Mouse (Mus musculus): ENCODE data around the gene Muc13.

Muc13 gene

DNA sequence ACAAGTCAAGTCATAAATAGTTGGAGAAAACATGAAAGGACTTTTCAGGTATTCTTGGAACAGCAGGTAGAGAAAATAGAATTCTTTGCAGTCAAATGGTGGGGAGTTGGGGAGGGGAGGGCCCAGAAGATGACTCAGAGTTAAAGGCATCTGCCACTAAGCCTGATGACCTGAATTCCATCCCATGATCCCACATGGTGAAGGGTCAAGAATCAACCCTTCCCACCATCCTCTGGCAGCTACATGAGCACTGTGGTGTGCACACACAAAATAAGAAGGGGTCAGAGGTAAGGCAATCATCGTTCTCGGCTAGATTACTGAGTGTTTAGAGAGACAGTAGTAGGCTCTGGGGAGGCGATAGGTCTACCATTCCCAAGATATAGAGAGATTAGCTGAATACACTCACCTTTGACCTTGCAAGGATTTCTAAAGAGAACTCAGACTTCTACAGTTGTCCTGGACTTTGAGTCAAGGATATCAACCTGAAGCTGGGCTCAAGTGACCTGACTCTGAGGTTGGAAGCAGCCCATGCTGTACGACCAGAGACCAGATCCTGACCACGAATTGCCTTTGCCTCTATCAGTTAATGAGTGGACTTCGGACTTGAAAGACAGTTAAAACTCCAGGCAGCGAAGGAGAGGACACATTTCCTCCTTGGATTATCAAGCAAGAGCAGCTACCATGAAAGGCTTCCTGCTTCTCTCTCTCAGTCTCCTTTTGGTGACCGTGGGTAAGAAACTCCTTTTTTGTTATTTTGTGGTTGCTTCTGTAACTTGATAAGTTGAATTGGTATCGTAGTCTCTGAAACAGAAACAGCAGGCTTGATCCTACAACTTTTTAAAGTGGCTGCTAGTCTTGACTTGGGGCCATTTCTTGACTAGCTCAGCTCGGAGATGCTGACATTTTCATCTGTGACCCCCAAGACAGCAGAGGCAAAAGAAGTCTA is at the start of gene Muc13:
TSS of gene Muc13 (plus strand) at position 192 of the 946 bp plus-strand sequence.
- no peak for DNase-seq (ENCODE audit: low spot score in 2 of 2)

DNA sequence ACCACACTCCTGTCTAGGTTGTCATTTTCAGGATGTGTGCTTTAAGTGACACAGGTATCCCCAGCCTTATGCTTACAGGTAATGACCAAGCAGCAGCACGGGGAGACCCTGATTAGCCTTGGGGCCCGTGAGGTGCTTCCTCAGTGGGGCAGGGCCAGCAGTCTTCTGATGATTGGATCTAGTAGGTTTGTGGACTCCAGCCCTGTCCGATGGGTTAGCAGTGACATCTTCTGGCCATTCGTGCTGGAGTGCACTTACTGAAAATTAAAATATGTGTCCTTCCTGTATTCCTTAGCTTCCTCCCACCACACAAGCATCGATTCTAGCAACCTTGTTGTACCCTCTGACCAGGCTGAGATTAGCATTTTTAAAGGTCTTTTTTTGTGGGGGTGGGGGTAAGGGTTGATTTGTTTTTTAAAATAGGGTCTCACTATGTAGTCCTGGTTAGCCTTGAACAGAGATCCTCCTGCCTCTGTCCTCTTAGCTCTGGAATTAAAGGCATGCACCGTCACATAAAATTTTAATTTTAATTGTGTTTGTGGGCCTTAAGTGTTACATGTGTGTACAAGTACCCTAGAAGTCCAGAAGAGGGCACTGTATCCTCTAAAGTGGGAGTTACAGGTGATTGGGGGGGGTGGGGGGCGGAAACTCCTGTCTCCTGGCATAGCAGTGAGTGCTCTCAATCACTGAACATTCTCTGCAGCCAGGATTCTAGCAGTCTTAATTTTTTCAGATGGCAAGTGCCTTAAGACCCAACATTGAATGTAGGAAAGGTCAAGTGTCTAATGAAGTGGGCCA is 49.0 kb upstream of the Muc13 start:
- DNase-seq (ENCODE audit: low spot score in 2 of 2) = no peak

DNA sequence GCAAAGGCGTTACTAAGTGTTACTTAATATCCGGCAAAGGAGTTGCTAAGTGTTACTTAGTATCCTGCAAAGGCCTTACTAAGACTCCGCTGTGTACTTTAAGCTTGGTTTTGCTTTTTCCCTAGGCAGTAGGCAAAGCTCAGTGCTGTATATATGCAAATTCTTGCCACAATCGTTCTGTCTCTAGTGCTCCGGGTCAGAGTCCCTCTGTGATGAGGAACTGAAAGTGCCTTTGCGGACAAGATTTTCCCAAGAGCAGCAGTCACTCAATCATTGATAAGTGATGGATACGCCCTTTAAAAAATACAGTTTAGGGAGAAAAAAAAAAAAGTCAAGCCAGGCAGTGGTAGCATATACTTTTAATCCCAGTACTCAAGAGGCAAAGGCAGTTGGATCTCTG is 48.4 kb upstream of the Muc13 start:
- no peak for DNase-seq (ENCODE audit: low spot score in 2 of 2)

DNA sequence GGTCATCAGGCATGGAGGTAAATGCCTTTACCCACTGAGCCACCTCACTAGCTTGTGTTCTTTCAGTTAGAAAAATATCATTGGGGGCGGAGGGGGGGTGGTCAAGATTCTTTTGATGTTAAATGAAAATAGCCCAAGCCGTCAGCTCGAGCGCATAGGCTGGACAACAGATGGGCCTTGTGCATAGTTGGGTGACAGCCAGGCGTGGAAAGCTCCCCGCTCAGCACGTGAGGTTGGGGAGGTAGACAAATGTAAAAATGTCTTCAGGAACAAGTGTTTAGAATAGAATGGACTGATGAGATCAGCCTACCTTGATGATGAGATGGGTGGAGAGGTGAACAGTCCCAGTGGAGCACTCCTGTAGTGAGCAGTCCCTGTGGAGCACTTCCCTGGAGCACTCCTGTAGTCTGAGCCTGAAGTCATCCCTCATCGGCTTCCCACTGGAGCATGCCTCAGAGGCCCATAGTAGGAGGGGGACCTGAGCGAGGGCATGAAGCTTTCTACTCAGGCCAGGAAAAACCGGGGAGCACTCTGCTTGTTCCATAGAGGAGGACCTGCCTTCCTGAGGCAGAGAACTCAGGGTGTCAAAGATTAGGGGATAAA is 47.7 kb upstream of the Muc13 start:
- no peak for DNase-seq (ENCODE audit: low spot score in 2 of 2)

DNA sequence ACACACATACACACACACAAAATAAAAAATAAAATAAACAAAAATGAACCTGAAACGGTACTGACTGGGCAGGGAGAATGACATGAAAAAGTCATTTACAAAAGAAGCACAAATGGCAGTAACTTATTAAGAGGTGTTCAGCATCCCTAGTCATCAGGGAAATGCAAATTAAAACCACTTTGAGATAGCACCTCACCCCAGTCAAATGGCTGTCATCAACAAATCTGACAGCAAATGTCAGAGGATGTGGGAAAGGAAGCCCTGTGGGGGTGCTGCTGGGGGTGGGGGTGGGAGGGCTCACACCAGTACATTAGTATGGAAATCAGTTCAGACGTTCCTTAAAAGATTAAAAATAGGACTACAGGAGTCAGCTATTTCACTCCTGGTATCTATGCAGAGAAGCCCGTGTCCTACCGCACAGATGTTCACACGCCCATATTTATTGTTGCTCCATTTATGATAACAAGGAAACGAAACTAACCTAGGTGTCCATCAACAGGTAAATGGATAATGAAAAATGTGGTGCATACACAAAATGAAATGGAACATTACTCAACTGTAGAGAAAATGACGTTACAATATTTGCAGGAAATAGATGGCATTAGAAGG is 46.4 kb upstream of the Muc13 start:
- no peak for DNase-seq (ENCODE audit: low spot score in 2 of 2)

DNA sequence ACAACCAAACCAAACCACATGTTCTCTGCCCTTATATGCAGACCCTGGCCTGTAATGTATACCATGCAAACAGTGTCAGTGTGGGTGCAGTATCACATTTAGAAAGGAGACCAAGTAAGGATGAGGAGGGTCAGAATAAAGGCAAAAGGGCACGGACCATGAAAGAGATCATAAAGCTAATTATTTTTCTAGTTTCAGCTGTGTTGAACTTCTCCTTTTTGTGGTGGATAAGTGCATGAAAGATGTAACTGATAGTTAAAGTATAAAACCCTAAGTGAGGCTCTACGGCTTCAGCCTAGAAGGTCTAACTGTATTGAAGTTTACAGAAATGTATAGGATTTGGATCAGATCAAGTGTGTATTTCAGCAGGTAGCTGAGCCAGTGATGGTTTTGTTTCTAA is 45.8 kb upstream of the Muc13 start:
- no peak for DNase-seq (ENCODE audit: low spot score in 2 of 2)

DNA sequence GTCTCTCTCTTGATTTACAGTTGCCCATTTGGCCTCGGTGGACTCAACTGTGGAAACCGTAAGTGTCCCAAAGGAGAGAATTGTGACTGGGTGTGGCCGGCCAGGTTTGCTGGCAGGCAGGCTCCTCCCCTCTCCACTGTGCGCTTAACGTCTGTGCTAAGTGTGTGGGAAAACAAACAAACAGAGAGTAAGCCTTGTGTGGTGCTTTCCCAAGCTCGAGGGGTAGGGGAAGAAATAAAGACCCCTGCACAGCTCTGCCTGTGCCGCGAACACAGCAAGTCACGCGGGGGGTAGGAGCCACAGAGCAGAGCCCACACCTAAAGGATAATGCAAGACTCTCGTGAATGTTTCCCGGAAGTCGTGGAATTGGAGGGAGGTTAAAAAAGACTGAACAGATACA is 42.7 kb upstream of the Muc13 start:
- DNase-seq (ENCODE audit: low spot score in 2 of 2) = no peak

DNA sequence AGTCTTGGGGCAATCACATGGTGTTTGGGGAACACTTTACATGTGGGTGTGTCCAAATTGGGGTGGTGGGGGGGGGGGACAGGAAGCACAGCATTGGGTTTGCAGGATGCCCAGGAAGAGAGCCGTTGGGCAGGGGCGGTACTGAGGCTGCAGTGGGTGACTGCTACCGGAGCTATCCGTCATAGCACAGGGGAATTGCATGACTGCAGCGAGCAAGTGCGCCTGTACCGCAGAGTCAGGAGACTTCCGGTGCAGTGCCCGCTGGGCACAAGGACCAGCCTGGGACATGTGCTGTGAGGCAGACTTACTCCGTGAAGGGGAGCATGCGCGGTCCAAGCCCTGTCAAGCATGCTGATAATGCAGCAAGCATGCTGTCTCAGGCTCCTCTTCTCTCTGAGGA is 42.2 kb upstream of the Muc13 start:
- DNase-seq (ENCODE audit: low spot score in 2 of 2) = peak; percentile 45 to 54

DNA sequence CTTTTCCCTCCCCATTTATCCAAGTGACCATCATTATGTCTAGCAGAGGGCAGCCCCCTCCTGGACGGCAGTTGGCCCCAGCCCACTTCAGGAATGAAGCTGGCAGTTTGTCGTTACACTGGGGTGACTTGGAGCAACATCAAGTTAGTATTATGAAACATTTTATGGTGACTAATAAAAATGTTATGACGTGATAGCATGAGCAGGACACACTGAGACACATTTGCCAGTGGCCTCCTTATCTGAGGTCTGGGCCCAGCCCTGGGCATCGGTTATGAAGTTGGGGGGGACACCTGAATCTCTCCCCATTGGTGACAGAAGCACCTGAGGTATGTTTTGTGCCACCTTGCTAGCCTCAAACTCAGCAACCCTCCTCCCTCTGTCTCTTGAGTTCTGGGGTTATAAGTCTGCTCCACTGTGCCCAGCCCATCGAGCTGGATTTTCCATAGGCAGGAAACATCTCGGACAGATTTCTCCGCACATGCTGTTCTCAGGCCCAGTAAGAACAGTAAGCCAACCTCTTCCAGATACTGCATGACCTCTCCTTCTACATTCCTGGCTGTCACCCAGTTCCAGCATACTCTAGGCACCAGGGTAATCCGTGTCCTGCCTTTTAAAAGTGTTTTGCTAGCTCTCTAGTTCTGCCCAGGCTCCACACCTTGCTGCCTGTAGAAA is 40.8 kb upstream of the Muc13 start:
- DNase-seq (ENCODE audit: low spot score in 2 of 2) = no peak

DNA sequence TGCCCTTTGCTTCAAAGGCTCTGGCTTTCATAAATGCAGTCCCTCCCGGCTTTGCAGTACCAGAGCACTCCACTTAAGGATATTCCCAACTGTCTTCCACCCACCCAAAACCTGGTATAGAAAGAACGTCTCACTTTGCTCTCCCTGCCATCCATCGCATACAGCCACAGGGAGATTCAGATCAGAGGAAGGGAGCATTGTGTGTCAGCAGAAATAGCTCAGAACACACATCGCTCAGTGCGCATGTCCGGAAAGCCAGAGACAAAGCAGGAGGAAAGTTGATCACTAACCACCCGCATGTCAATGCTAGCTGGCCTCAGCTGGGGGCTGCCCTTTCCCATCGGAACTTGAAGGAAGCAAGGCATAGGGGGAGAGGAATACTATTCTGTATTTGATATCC is 38.5 kb upstream of the Muc13 start:
- DNase-seq (ENCODE audit: low spot score in 2 of 2) = no peak

DNA sequence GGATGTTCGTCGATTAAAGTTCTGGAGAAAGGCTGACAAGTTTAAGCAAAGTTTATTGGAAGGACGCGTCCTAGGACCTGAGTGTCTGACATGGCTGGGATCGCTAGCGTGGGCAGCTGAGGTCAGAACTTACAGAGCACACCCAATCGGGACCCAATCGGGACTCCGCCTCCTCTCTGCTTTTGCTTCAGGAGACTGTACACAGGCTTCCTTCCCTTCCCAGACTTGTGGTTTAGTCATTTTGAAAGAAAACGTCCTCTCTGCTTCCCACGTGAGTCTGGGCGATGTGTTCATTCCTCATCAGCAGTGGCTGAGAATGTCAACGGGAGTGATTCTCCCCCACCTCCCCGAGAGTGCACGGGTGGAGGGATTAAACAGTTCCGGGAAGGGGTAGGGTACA is 37.9 kb upstream of the Muc13 start:
- DNase-seq (ENCODE audit: low spot score in 2 of 2) = no peak

DNA sequence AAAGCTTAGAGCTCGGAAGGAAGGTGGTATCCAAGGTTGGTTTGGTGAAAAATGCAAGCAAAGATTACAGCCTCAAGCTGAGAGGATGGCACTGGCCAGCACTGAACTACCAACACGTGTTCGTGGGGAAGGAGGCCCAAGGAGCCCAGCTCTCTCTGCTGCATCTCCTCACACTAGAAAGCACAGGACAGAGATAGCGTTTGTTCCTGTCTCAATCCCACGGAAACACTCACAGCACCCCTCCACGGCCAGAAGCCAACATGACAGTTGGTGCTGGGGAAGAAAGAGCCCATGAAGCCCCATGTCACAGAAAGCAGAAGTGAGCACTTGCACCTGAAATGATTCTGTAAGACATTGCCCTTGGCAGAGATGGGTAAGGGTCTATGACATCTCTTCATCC is 37.4 kb upstream of the Muc13 start:
- peak; percentile 20 to 39 for DNase-seq (ENCODE audit: low spot score in 2 of 2)

DNA sequence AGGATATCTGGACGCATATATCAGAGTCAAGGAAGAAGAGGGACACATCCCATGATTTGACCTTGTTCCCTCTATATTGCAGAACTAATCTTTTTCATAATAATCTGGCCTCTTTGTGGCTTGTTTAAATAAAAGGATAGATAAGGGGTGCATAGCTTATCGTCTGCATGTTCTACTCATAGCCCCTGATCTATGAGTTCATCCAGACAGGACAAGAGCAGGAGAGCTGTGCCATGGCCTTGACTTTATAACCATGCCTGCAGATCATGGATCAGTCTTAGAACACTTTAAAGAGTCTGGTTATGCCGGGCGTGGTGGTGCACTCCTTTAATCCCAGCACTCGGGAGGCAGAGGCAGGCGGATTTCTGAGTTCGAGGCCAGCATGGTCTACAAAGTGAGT is 34.6 kb upstream of the Muc13 start:
- DNase-seq (ENCODE audit: low spot score in 2 of 2) = no peak

DNA sequence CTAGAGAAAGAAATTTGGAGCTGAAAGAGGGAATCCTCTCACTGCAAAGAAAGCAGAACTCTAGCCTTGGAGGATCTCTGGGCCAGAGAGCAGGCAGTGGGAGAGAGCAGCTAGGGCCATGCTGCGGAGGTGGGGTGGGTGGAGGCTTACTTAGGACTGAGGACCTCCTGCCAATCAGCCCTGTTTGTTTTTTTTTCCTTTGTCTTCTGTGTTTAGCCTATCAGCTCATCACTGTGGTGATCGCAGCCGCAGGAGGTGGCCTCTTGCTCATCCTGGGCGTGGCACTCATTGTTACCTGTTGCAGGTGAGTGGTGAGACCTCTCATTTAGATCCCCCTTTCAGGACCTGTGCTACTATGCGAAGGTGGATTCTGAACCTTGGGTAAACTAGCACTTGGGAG is 33.3 kb upstream of the Muc13 start:
- DNase-seq (ENCODE audit: low spot score in 2 of 2) = no peak

DNA sequence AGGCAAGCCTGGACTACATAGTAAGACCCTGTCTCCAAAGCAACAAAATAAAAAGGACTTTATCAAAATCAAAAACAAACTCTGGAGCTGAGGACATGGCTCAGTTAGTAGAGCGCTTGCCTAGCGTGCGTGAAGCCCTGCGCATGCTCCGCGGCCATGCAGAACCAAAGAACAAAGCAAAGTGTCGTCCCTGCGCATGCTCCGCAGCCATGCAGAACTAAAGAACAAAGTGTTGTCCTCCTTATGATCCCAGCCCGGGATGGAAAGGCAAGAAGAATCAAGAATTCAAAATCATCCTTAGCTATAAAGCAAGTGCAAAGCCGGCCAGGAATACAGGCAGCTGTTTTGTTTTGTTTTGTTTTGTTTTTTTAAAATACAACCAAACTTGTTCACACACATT is 32.8 kb upstream of the Muc13 start:
- DNase-seq (ENCODE audit: low spot score in 2 of 2) = no peak

DNA sequence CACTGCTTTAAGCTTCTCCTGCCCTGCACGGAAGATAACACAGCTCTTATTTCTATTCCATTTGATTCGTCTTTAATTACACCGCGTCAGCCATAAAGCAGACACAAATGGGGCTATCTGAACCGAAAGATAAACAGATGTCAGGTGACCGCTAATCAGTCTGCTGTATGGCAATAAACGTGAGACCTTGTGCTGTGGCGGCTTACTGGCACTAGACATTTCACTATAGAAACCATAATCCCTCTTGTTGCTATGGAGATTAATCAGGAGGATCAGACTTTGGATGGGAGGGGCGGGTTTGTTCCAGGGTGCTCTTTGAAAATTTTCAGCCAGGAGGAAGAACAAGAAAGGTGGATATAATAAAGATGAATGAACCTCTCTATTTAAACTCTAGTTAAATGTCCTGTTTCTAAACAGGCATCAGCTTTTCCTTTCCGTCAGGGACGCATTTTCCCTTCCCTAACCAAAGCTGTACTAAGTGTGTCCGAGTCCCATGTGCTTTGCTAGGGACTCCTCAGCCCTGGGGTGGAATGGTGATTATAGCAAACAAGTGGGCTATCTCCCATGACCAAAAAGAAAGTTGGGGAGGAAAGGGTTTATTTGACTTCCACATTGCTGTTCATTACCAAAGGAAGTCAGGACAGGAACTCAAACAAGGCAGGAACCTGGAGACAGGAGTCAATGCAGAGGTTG is 29.2 kb upstream of the Muc13 start:
- DNase-seq (ENCODE audit: low spot score in 2 of 2) = no peak

DNA sequence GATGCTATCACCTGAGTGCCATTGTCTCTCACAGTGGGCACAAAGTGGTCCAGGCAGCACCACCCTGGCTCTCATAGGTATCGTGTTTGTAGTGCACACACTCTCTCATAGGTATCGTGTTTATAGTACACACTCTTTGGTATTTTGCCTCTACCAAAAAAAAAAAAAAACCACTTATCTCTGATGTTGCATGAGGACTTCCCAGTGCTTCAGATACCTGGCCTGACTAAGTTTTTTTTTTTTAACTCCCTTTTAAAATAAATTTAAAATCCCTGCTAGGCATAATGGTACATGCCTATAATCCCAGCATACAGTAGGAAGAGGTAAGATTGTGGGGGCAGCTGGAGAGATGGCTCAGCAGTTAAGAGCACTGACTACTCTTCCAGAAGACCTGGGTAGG is 28.4 kb upstream of the Muc13 start:
- DNase-seq (ENCODE audit: low spot score in 2 of 2) = no peak

DNA sequence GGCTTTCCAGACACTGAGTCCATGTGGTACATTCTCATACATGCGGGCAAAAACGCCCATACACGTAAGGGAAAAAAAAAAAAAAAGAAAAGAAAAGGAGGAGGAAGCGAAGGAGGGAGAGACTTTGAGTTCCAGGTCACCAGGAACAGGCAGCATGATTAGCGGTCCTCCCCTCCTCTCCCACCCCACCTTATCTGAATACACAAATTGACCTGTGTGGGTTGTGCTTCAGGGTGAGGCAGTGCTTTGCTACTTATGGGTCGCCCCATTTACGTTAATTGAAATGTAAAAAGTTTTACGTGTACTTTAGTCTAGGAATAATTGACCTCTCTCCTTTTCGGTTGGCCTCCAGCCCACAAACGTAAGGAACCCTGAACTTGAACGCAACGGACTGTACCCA is 27.5 kb upstream of the Muc13 start:
- DNase-seq (ENCODE audit: low spot score in 2 of 2) = no peak

DNA sequence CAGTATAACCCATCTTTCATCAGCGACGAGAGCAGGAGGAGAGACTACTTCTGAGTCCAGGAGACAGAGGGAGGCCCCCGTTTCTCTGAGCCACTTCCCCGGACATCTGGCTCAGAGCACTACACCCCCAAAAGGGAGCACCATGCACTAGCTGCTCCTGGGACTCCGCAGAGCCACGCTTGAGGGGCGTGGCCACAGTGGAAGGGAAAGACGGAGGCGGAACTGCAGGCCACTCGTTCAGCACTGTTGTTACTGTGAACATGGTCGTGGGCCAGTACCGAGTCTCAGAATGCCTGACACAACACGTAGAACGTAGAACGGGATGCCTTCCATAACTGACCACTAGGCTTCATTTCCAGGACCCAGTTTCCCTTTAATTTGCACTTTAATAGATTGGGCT is 27.1 kb upstream of the Muc13 start:
- no peak for DNase-seq (ENCODE audit: low spot score in 2 of 2)

DNA sequence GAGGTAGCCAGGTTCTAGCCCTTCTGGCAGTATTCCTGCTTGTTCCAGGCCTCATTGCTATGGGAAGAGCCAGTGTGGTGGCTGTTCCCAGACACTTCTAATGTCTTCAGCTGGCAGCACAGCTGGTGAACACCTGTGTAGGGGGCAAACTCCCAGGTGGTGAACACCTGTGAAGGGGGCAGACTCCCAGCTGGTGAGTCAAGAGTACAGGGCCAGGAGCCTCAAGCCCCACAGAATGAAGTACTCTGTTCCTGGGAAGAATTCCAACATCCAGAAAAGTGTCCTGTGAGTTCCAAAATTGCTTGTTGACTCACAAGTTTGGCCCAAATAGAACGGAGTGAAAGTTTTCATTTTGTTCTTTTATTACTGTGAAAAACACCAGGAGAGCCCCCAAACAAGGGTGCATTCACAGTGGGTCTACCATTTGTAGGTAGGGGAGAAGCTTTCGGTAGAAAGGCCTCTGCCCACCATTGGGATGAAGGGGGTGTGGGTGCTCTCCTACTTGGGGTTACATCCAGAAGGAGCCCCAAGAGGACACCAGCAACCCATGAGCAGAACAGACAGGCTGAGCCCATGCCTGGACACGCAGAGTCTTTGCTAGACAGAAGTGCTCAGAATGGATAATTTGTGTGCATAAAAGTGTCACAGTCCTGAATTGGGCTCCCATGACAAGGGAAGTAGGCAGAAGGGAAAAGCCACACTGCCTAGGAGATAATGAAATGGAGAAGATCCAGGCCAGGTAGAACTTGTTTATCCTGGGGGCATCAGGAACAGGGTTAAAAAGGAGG is 25.2 kb upstream of the Muc13 start:
- no peak for DNase-seq (ENCODE audit: low spot score in 2 of 2)

Data from spleen, postnatal 14 days (tissue).